Mouse (Mus musculus) C2C12 (cell line): ENCODE measurements around the gene 4922502D21Rik. TPM values are rescaled to one million over a fixed set of nuclear protein-coding genes. Genes with fewer than 3 reads are reported as not detected.
"Not testable (repeated sequence)": the region's sequence is repeated elsewhere in the genome, so short reads cannot be mapped to it uniquely, and the experiment has no call there.

Source experiments
- H3K27me3 ChIP-seq: one replicate; pipeline ENCODE4 v1.6.1; 2011; ENCODE audit not compliant: control insufficient read depth, insufficient read depth, insufficient read length
- H3K36me3 ChIP-seq: one replicate; pipeline ENCODE4 v1.6.1; 2011; ENCODE audit not compliant: control insufficient read depth, insufficient read depth
- H3K4me3 ChIP-seq: one replicate; pipeline ENCODE4 v1.5.1; 2011; ENCODE audit warnings: mild to moderate bottlenecking, control low read depth; ENCODE audit not compliant: poor library complexity, insufficient read depth, severe bottlenecking
- H3K79me2 ChIP-seq: one replicate; pipeline ENCODE4 v1.6.1; 2011; ENCODE audit not compliant: control insufficient read depth, insufficient read depth
- H3K79me3 ChIP-seq: one replicate; pipeline ENCODE4 v1.6.1; 2011; ENCODE audit warnings: low read depth, control low read depth
- H3ac ChIP-seq: one replicate; pipeline ENCODE3; 2011; ENCODE audit warnings: low read depth; ENCODE audit not compliant: control insufficient read depth, insufficient read length
- CEBPB ChIP-seq: IDR thresholded peaks from one replicate; pipeline ENCODE4 v1.6.1; 2011; ENCODE audit warnings: low read depth, mild to moderate bottlenecking, control low read depth, moderate library complexity
- CTCF ChIP-seq: IDR thresholded peaks from one replicate; pipeline ENCODE4 v1.5.1; 2011; ENCODE audit not compliant: control insufficient read depth, insufficient read depth, insufficient read length
- FOSL1 ChIP-seq: IDR thresholded peaks from one replicate; pipeline ENCODE4 v1.8.0; 2011; ENCODE audit warnings: mild to moderate bottlenecking, low read length; ENCODE audit not compliant: poor library complexity, insufficient read depth, severe bottlenecking
- MAX ChIP-seq: IDR thresholded peaks from one replicate; pipeline ENCODE4 v1.6.1; 2011; ENCODE audit warnings: mild to moderate bottlenecking, control low read depth
- MYOD1 ChIP-seq: IDR thresholded peaks from one replicate; pipeline ENCODE4 v1.6.1; 2011; ENCODE audit warnings: low read depth; ENCODE audit not compliant: control insufficient read depth, insufficient read length
- MYOG ChIP-seq: IDR thresholded peaks from one replicate; pipeline ENCODE4 v1.6.1; 2011; ENCODE audit not compliant: control insufficient read depth, insufficient read length; ENCODE audit errors: extremely low read depth
- USF1 ChIP-seq: IDR thresholded peaks from one replicate; pipeline ENCODE4 v1.6.1; 2011; ENCODE audit warnings: low read depth, mild to moderate bottlenecking, control low read depth, moderate library complexity
- polyA plus RNA-seq: library from polyadenylated mRNA; unstranded; fragments of >200 nt; fragmentation: generic; extraction: Trizol; gene quantifications from one replicate; pipeline ENCODE4 v1.2.1, GENCODE M21; 2012; ENCODE audit warnings: missing spikeins

4922502D21Rik gene
- polyA plus RNA-seq, 1 experiment: not detected

GRCm38 (mm10) chr6:129359515-129359914 lies 27.9 kb upstream of the 4922502D21Rik start:
- Histone ChIP-seq H3K27me3 (no peaks in the 10 kb centered on the region), H3K4me3 (no peak overlapping the region), H3K79me3 (no peaks in the 10 kb centered on the region), H3ac (no peak overlapping the region), H3K79me2 (no peaks in the 10 kb centered on the region), H3K36me3 (no peaks in the 10 kb centered on the region)
- TF ChIP-seq USF1 (no peak), CTCF (no peak)

- no peak overlapping the region for H3K4me3 ChIP-seq
- H3ac ChIP-seq: no peak overlapping the region
- H3K79me2 ChIP-seq: no peaks in the 10 kb centered on the region
- no peaks in the 10 kb centered on the region for H3K79me3 ChIP-seq
- no peaks in the 10 kb centered on the region for H3K27me3 ChIP-seq
- no peaks in the 10 kb centered on the region for H3K36me3 ChIP-seq
- no peak for TF ChIP-seq CTCF
- TF ChIP-seq MYOG: no peak
- no peak for TF ChIP-seq MYOD1
- no peak for TF ChIP-seq FOSL1
- no peak for TF ChIP-seq USF1
- no peak for TF ChIP-seq CEBPB
- no peak for TF ChIP-seq MAX
These were observed 24.8 kb upstream of the 4922502D21Rik start for GRCm38 (mm10) chr6:129356430-129356829.

- no peaks in the 10 kb centered on the region for H3K79me2 ChIP-seq
- H3K36me3 ChIP-seq: no peaks in the 10 kb centered on the region
- no peak for TF ChIP-seq FOSL1
- TF ChIP-seq MYOG: no peak
- TF ChIP-seq CTCF: no peak
- no peak for TF ChIP-seq MAX
- no peak for TF ChIP-seq CEBPB
- TF ChIP-seq USF1: no peak
- TF ChIP-seq MYOD1: no peak
- H3K4me3 ChIP-seq: no peak overlapping the region
- no peaks in the 10 kb centered on the region for H3K27me3 ChIP-seq
- H3ac ChIP-seq: no peak overlapping the region
- H3K79me3 ChIP-seq: no peaks in the 10 kb centered on the region
These were observed 24.2 kb upstream of the 4922502D21Rik start for GRCm38 (mm10) chr6:129355774-129356173.

GRCm38 (mm10) chr6:129351091-129351490 lies 19.5 kb upstream of the 4922502D21Rik start:
- Histone ChIP-seq H3K36me3 (no peaks in the 10 kb centered on the region), H3K27me3 (no peaks in the 10 kb centered on the region), H3K4me3 (no peak overlapping the region), H3ac (no peak overlapping the region), H3K79me2 (no peaks in the 10 kb centered on the region), H3K79me3 (no peaks in the 10 kb centered on the region)
- TF ChIP-seq CTCF (no peak), CEBPB (no peak), MYOD1 (no peak), MYOG (no peak), MAX (no peak), USF1 (no peak), FOSL1 (no peak)

GRCm38 (mm10) chr6:129349524-129350352 lies 18.1 kb upstream of the 4922502D21Rik start:
- no peaks in the 10 kb centered on the region for H3K79me2 ChIP-seq
- H3K4me3 ChIP-seq: no peak overlapping the region
- H3ac ChIP-seq: no peak overlapping the region
- no peaks in the 10 kb centered on the region for H3K36me3 ChIP-seq
- H3K79me3 ChIP-seq: no peaks in the 10 kb centered on the region
- H3K27me3 ChIP-seq: no peaks in the 10 kb centered on the region
- no peak for TF ChIP-seq MYOG
- TF ChIP-seq CEBPB: peak; percentile 76

GRCm38 (mm10) chr6:129344408-129344807 lies 12.8 kb upstream of the 4922502D21Rik start:
- no peaks in the 10 kb centered on the region for H3K36me3 ChIP-seq
- H3ac ChIP-seq: no peak overlapping the region
- H3K27me3 ChIP-seq: no peaks in the 10 kb centered on the region
- H3K4me3 ChIP-seq: no peak overlapping the region
- no peaks in the 10 kb centered on the region for H3K79me3 ChIP-seq
- no peaks in the 10 kb centered on the region for H3K79me2 ChIP-seq
- TF ChIP-seq MYOD1: no peak
- TF ChIP-seq FOSL1: no peak
- no peak for TF ChIP-seq CEBPB
- no peak for TF ChIP-seq CTCF
- TF ChIP-seq MAX: no peak
- no peak for TF ChIP-seq USF1
- no peak for TF ChIP-seq MYOG

- H3K79me2 ChIP-seq, H3K4me3 ChIP-seq, H3K36me3 ChIP-seq, H3ac ChIP-seq, H3K79me3 ChIP-seq, H3K27me3 ChIP-seq: not testable (repeated sequence)
These were observed 10.8 kb upstream of the 4922502D21Rik start, which contains the start of gene Clec12a for GRCm38 (mm10) chr6:129342391-129342790. TSS of gene Clec12a (plus strand) at chr6:129342691.
